Mouse (Mus musculus) myocyte (in vitro differentiated cells): ENCODE results near the gene Il12b. TPM values are rescaled to one million over a fixed set of nuclear protein-coding genes. Genes with fewer than 3 reads are reported as not detected.

Experiments
- H3K27me3 ChIP-seq: one replicate; pipeline ENCODE4 v1.6.1; 2011; ENCODE audit not compliant: control insufficient read depth, insufficient read depth, insufficient read length
- H3K36me3 ChIP-seq: one replicate; pipeline ENCODE4 v1.6.1; 2011; ENCODE audit not compliant: control insufficient read depth, insufficient read depth
- H3K4me2 ChIP-seq: one replicate; pipeline ENCODE4 v1.6.1; 2011; ENCODE audit warnings: low read depth, control low read depth
- H3K4me3 ChIP-seq: one replicate; pipeline ENCODE4 v1.5.1; 2011; ENCODE audit warnings: mild to moderate bottlenecking, control low read depth, moderate library complexity
- H3K79me2 ChIP-seq: one replicate; pipeline ENCODE4 v1.6.1; 2011; ENCODE audit not compliant: control insufficient read depth, insufficient read depth
- H3ac ChIP-seq: one replicate; pipeline ENCODE4 v1.6.1; 2011; ENCODE audit not compliant: control insufficient read depth, insufficient read length
- CEBPB ChIP-seq: IDR thresholded peaks from 2 replicates; pipeline ENCODE4 v1.6.1; 2011; ENCODE audit warnings: mild to moderate bottlenecking, moderate library complexity; ENCODE audit not compliant: poor library complexity, insufficient read depth, severe bottlenecking
- E2F4 ChIP-seq: IDR thresholded peaks from one replicate; pipeline ENCODE4 v1.6.1; 2011; ENCODE audit warnings: mild to moderate bottlenecking, control low read depth, moderate library complexity; ENCODE audit not compliant: insufficient read depth
- MAX ChIP-seq: IDR thresholded peaks from one replicate; pipeline ENCODE4 v1.6.1; 2011; ENCODE audit warnings: low read depth, mild to moderate bottlenecking, control low read depth
- MYOD1 ChIP-seq, 3 experiments: IDR thresholded peaks; one replicate each; pipeline ENCODE4 v1.6.1; 2011; ENCODE audit warnings: control low read depth in 2 of 3, low read depth in 2 of 3, mild to moderate bottlenecking in 2 of 3, moderate library complexity in 1 of 3; ENCODE audit not compliant: insufficient read length in 2 of 3, control insufficient read depth in 1 of 3
- MYOG ChIP-seq, 3 experiments: IDR thresholded peaks; one replicate each; pipeline ENCODE4 v1.6.1; 2011; ENCODE audit warnings: control low read depth in 2 of 3, low read depth in 2 of 3, mild to moderate bottlenecking in 2 of 3; ENCODE audit not compliant: insufficient read length in 2 of 3, control insufficient read depth in 1 of 3, insufficient read depth in 1 of 3
- POLR2A ChIP-seq: IDR thresholded peaks from one replicate; pipeline ENCODE4 v1.6.1; 2011; ENCODE audit warnings: low read depth, mild to moderate bottlenecking, control low read depth, moderate library complexity; ENCODE audit not compliant: insufficient read length
- POLR2AphosphoS2 ChIP-seq: IDR thresholded peaks from one replicate; pipeline ENCODE4 v1.6.1; 2011; ENCODE audit warnings: low read depth, control low read depth; ENCODE audit not compliant: insufficient read length
- REST ChIP-seq: IDR thresholded peaks from one replicate; pipeline ENCODE4 v1.6.1; 2011; ENCODE audit warnings: mild to moderate bottlenecking, control low read depth, moderate library complexity; ENCODE audit not compliant: insufficient read depth, insufficient read length
- SRF ChIP-seq: IDR thresholded peaks from one replicate; pipeline ENCODE4 v1.6.1; 2011; ENCODE audit warnings: low read depth; ENCODE audit not compliant: control insufficient read depth, insufficient read length
- TCF12 ChIP-seq: IDR thresholded peaks from one replicate; pipeline ENCODE4 v1.6.1; 2011; ENCODE audit warnings: mild to moderate bottlenecking, control low read depth; ENCODE audit not compliant: poor library complexity, insufficient read depth, severe bottlenecking
- TCF3 ChIP-seq: IDR thresholded peaks from one replicate; pipeline ENCODE4 v1.6.1; 2011; ENCODE audit warnings: low read depth, control low read depth; ENCODE audit not compliant: insufficient read length
- USF1 ChIP-seq: IDR thresholded peaks from one replicate; pipeline ENCODE4 v1.6.1; 2011; ENCODE audit warnings: low read depth, mild to moderate bottlenecking, control low read depth, moderate library complexity
- polyA plus RNA-seq: library from polyadenylated mRNA; unstranded; fragments of >200 nt; fragmentation: generic; extraction: Trizol; gene quantifications from one replicate; pipeline ENCODE4 v1.2.1, GENCODE M21; 2012; ENCODE audit warnings: missing spikeins

Il12b gene
- polyA plus RNA-seq, 1 experiment: not detected

- H3K4me3 ChIP-seq: no peak overlapping the region
- no peaks in the 10 kb centered on the region for H3K36me3 ChIP-seq
- H3K79me2 ChIP-seq: no peaks in the 10 kb centered on the region
- no peaks in the 10 kb centered on the region for H3K27me3 ChIP-seq
- no peak overlapping the region for H3K4me2 ChIP-seq
- no peak overlapping the region for H3ac ChIP-seq
- TF ChIP-seq POLR2A (no peak), TCF12 (no peak), SRF (no peak), USF1 (no peak)
Observed at GRCm38 (mm10) chr11:44417403-44417802, 17.5 kb downstream of the Il12b start.

DNA sequence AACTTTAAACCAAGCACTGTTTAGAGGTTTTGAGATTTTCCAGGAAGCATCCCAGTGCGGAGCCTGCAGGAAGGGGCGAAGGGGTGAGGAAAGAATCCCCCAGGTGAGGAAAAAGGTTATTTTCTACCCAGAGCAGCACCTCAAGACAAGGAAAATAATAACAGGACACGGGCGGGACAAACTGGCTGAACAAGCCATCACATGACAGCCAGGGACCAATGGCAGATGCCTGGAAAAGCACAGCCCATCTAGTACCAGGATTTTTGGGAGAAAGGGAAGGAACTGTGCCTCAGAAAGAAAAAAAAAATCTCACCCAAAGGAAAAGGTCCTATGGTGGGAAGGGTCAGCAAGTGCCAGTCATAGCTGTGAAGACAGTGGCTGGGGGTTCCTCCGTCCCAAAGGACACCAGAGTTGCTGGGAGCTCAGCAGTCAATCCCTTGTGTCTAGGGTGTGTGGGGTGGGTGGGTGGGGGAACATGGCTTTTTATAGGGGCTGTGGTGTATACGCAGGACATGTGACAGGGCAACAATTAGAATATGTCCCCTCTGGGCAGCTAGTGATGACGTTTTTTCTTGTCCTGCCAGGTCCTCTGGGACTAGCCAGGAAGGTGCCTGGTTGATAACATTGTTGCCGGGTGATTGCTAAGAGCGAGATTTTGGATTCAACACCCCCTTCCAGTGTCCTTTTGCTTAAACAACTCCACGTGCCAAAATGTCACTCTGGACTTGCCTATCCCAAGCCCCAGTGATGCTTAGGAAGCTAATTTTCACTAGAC lies 22.7 kb downstream of the Il12b start:
- Histone ChIP-seq H3ac (no peak overlapping the region), H3K36me3 (no peaks in the 10 kb centered on the region), H3K27me3 (no peaks in the 10 kb centered on the region), H3K79me2 (no peaks in the 10 kb centered on the region), H3K4me3 (no peak overlapping the region), H3K4me2 (no peak overlapping the region)
- TF ChIP-seq USF1 (peak; percentile 6), CEBPB (no peak), MYOG (IDR thresholded peaks at IDR 0.05; ENCODE audit: control insufficient read depth in 1 of 3, insufficient read depth in 1 of 3, insufficient read length in 2 of 3, low read depth in 2 of 3) (no peak)

DNA sequence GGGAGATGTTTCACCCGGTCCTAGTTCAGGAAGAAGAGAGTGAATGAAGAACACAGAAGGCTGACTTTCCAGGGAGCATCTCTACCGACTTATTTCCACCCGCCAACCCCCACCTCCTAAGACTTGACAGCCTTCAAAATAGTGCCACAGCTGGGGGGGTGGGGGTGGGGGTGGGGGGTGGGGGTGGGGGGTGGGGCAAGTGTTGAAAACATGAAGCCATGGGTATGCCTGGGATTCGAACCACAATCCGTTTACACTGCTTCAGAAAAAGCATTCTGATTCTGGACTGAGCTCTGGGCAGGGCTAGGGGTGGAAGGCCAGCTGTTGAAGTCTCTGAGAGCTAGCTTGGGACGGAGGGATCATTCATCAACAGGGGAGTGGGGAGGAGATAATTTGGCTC lies 23.4 kb downstream of the Il12b start:
- Histone ChIP-seq H3K36me3 (no peaks in the 10 kb centered on the region), H3K4me3 (no peak overlapping the region), H3K4me2 (no peak overlapping the region), H3K79me2 (no peaks in the 10 kb centered on the region), H3K27me3 (no peaks in the 10 kb centered on the region), H3ac (no peak overlapping the region)
- TF ChIP-seq MAX (no peak), E2F4 (no peak), MYOG (IDR thresholded peaks at IDR 0.05; ENCODE audit: control insufficient read depth in 1 of 3, insufficient read depth in 1 of 3, insufficient read length in 2 of 3, low read depth in 2 of 3) (no peak), TCF12 (no peak), SRF (no peak), POLR2A (no peak), POLR2AphosphoS2 (no peak), REST (no peak), MYOD1 (IDR thresholded peaks at IDR 0.05; ENCODE audit: control insufficient read depth in 1 of 3, insufficient read length in 2 of 3, low read depth in 2 of 3) (no peak), TCF3 (no peak), USF1 (no peak), CEBPB (no peak)

- TF ChIP-seq REST: no peak
- no peak for TF ChIP-seq CEBPB
- no peak for TF ChIP-seq USF1
- TF ChIP-seq POLR2AphosphoS2: no peak
- TF ChIP-seq POLR2A: no peak
- no peak for TF ChIP-seq MYOD1 (IDR thresholded peaks at IDR 0.05; ENCODE audit: control insufficient read depth in 1 of 3, insufficient read length in 2 of 3, low read depth in 2 of 3)
- Histone ChIP-seq H3K27me3 (no peaks in the 10 kb centered on the region), H3K4me3 (no peak overlapping the region), H3ac (no peak overlapping the region), H3K4me2 (no peak overlapping the region), H3K36me3 (no peaks in the 10 kb centered on the region), H3K79me2 (no peaks in the 10 kb centered on the region)
Observed at GRCm38 (mm10) chr11:44423955-44424354, 24.1 kb downstream of the Il12b start.

- no peak overlapping the region for H3K4me2 ChIP-seq
- no peak overlapping the region for H3K4me3 ChIP-seq
- H3ac ChIP-seq: no peak overlapping the region
- H3K27me3 ChIP-seq: no peaks in the 10 kb centered on the region
- no peaks in the 10 kb centered on the region for H3K79me2 ChIP-seq
- H3K36me3 ChIP-seq: no peaks in the 10 kb centered on the region
- TF ChIP-seq TCF3 (no peak), MYOD1 (IDR thresholded peaks at IDR 0.05; ENCODE audit: control insufficient read depth in 1 of 3, insufficient read length in 2 of 3, low read depth in 2 of 3) (no peak), E2F4 (no peak), POLR2AphosphoS2 (no peak), CEBPB (no peak), MYOG (IDR thresholded peaks at IDR 0.05; ENCODE audit: control insufficient read depth in 1 of 3, insufficient read depth in 1 of 3, insufficient read length in 2 of 3, low read depth in 2 of 3) (no peak), TCF12 (no peak), MAX (no peak), USF1 (no peak), REST (no peak), POLR2A (no peak), SRF (no peak)
Observed at GRCm38 (mm10) chr11:44425006-44425405, 25.1 kb downstream of the Il12b start.
